In the genomic region with DNA sequence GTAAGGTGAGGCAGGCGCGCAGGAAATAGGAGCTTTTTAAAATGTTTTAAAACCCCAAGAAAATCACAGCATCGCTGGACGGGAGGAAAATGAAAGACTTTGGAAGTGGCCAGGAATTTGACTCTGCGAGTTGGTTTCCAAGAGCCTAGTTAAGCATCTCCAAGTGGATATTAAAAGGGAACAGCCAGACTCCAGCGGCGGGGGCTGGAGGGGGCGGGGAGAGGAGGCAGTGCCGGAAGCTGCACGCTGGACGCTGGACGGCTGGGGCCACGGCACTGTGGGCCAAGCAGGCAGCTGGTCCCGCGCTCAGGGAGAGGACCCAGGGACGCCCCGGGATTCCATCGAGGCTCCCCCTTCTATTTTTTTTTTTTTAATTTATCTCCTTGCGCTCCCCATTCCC, we compare ENCODE assay signal across 8 mouse cellular contexts. TPM values are rescaled to one million over a fixed set of nuclear protein-coding genes. Genes with fewer than 3 reads are reported as not detected.
DNase-seq lines count a peak whose midpoint lies in the region; ATAC-seq lines count a peak whose summit lies in the region.

No protein-coding gene starts in this region.

- peak overlapping the region; percentile 23 for H3K9ac ChIP-seq in intestine, embryonic 14.5 days (ENCODE audit: low read length)
- H3K9ac ChIP-seq in liver, embryonic 12.5 days: no peak overlapping the region
- peak overlapping the region; percentile 32; the same call in 1 of the 2 replicates for H3K9ac ChIP-seq in neural tube, embryonic 13.5 days

- H3K4me3 ChIP-seq in intestine, embryonic 14.5 days (ENCODE audit: low read depth, low read length): peak overlapping the region; percentile 29
- no peak overlapping the region for H3K4me3 ChIP-seq in liver, embryonic 12.5 days
- peak overlapping the region; percentile 21 for H3K4me3 ChIP-seq in neural tube, embryonic 13.5 days

- peak overlapping the region; percentile 65 for H3K27ac ChIP-seq in intestine, embryonic 14.5 days (ENCODE audit: low read depth)
- no peak overlapping the region for H3K27ac ChIP-seq in liver, embryonic 12.5 days
- no peak overlapping the region for H3K27ac ChIP-seq in neural tube, embryonic 13.5 days (replicated peaks)

- no peaks in the 10 kb centered on the region for H3K36me3 ChIP-seq in intestine, embryonic 14.5 days (ENCODE audit: control insufficient read depth, insufficient read depth, low read length)
- H3K36me3 ChIP-seq in liver, embryonic 12.5 days: no peaks in the 10 kb centered on the region
- H3K36me3 ChIP-seq in neural tube, embryonic 13.5 days: no peaks in the 10 kb centered on the region

- 24% methylated on average over 19 of the region's 19 CpGs for WGBS in intestine, embryonic 14.5 days
- WGBS in liver, embryonic 12.5 days (ENCODE audit: insufficient replicate concordance): 39% methylated on average over 19 of the region's 19 CpGs
- 31% methylated on average over 19 of the region's 19 CpGs for WGBS in neural tube, embryonic 13.5 days

- no peaks in the 10 kb centered on the region for H3K27me3 ChIP-seq in intestine, embryonic 14.5 days (replicated peaks; ENCODE audit: control insufficient read depth, insufficient read depth, low read length)
- peaks cover 36% of the 10 kb centered on the region for H3K27me3 ChIP-seq in liver, embryonic 12.5 days (replicated peaks)
- H3K27me3 ChIP-seq in neural tube, embryonic 13.5 days: no peaks in the 10 kb centered on the region

- peaks cover 48% of the 10 kb centered on the region for H3K4me1 ChIP-seq in intestine, embryonic 14.5 days (replicated peaks; ENCODE audit: control insufficient read depth, insufficient read depth, low read length)
- peaks cover 30% of the 10 kb centered on the region for H3K4me1 ChIP-seq in liver, embryonic 12.5 days
- peaks cover 30% of the 10 kb centered on the region for H3K4me1 ChIP-seq in neural tube, embryonic 13.5 days (replicated peaks)

- no peaks in the 10 kb centered on the region for H3K9me3 ChIP-seq in intestine, embryonic 14.5 days (ENCODE audit: control insufficient read depth, low read length)
- H3K9me3 ChIP-seq in liver, embryonic 12.5 days (replicated peaks): no peaks in the 10 kb centered on the region
- no peaks in the 10 kb centered on the region for H3K9me3 ChIP-seq in neural tube, embryonic 13.5 days

- peak overlapping the region; percentile 57 for H3K4me2 ChIP-seq in intestine, embryonic 14.5 days (ENCODE audit: low read length)
- peak overlapping the region; percentile 29; the same call in 1 of the 2 replicates for H3K4me2 ChIP-seq in liver, embryonic 12.5 days
- H3K4me2 ChIP-seq in neural tube, embryonic 13.5 days: peak overlapping the region; percentile 48

- DNase-seq in right cerebral cortex, postnatal 25 days: peak; percentile 32
- DNase-seq in right cerebral cortex, postnatal 36 days (ENCODE audit: low spot score in 2 of 2): no peak
- peak; percentile 60 to 82 for DNase-seq in gastrocnemius, postnatal 4 days (ENCODE audit: low spot score in 2 of 2)
- DNase-seq in intestine, embryonic 14.5 days (ENCODE audit: low spot score): peak; percentile 71
- DNase-seq in thymus, postnatal 10 days (ENCODE audit: low spot score in 2 of 2): no peak

- 0 out of 2 replicates have a peak, but pooled peaks have one; percentile 24 for ATAC-seq in intestine, embryonic 14.5 days (replicated peaks; ENCODE audit: low FRiP score, low TSS enrichment, low read depth)
- ATAC-seq in liver, embryonic 12.5 days: no peak
- ATAC-seq in neural tube, embryonic 13.5 days (ENCODE audit: low read depth): no peak
- ATAC-seq in erythroid progenitor cell, adult 5-6 weeks (replicated peaks; ENCODE audit: low FRiP score, poor library complexity, severe bottlenecking): no peak

RNA-seq across cellular contexts. Expression of a gene that starts 32.6 kb away (rescaled TPM):
- total RNA-seq in gastrocnemius, postnatal 4 days (2021): 10 to 100 TPM; 75.1 to 78.9 TPM
- polyA plus RNA-seq in intestine, embryonic 14.5 days (2014; fragmentation: Nextera tagmentation; extraction: Ambion mirVana): 142 and 143 TPM in 2 replicates
- polyA plus RNA-seq in liver, embryonic 12.5 days (2016; fragmentation: Nextera tagmentation; extraction: Ambion mirVana): 69.8 and 72.0 TPM in 2 replicates
- polyA plus RNA-seq in neural tube, embryonic 13.5 days (2015; fragmentation: Nextera tagmentation; extraction: Ambion mirVana): 105 and 120 TPM in 2 replicates
- 15.1 and 20.5 TPM in 2 replicates for total RNA-seq in erythroid progenitor cell, adult 5-6 weeks (2015; ENCODE audit: low replicate concordance)
- 16.0 and 18.6 TPM in 2 replicates for total RNA-seq in erythroid progenitor cell, adult 5-6 weeks (2017; ENCODE audit: low replicate concordance)

Comparison
In these comparisons a context has a peak if more than half of its experiments do, and no peak if none do; other contexts are left out.
1. DNase-seq: peak in right cerebral cortex, postnatal 25 days (single experiment), gastrocnemius, postnatal 4 days (2 of 2) and intestine, embryonic 14.5 days (single experiment); none in right cerebral cortex, postnatal 36 days (0 of 2) and thymus, postnatal 10 days (0 of 2).
2. Peak in every context shown above with its lines, with median percentiles within 50 percentile points of each other: H3K4me2 ChIP-seq.